Mouse (Mus musculus): ENCODE data around the gene Fam193a.

DNA sequence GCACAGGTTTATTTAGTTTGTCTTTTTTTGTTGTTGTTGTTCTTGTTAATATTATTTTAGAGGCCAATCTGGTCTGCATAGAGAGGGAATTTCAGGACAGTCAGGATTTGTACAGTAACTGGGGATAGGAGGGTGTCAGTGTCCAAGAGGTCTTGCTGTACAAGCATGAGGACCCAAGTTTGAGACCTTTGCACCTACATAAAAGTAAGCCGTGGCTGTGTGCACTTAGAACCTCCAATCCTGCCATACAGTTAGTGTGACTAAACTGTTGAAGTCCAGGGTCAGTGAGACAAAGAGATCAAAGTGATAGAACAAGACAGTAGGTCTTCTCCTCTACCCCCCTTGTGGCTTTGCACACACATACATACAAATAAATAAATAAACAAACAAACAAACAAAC lies 64.1 kb downstream of the Fam193a start:
- TF ChIP-seq GATA1 (IDR thresholded peaks at IDR 0.05; ENCODE audit: borderline replicate concordance, low read length) (no peak), FLI1 (IDR thresholded peaks at IDR 0.05; ENCODE audit: low read length) (no peak)

Measured in megakaryocyte, embryonic 14.5 days (primary cell).